Mouse (Mus musculus): ENCODE measurements at regions not wholly inside any gene's neighbourhood (a gene's known extent, or its start where the extent isn't known, plus 50 kb on each side); places are given as distances from the start of the nearest gene placed in this dataset.

DNA sequence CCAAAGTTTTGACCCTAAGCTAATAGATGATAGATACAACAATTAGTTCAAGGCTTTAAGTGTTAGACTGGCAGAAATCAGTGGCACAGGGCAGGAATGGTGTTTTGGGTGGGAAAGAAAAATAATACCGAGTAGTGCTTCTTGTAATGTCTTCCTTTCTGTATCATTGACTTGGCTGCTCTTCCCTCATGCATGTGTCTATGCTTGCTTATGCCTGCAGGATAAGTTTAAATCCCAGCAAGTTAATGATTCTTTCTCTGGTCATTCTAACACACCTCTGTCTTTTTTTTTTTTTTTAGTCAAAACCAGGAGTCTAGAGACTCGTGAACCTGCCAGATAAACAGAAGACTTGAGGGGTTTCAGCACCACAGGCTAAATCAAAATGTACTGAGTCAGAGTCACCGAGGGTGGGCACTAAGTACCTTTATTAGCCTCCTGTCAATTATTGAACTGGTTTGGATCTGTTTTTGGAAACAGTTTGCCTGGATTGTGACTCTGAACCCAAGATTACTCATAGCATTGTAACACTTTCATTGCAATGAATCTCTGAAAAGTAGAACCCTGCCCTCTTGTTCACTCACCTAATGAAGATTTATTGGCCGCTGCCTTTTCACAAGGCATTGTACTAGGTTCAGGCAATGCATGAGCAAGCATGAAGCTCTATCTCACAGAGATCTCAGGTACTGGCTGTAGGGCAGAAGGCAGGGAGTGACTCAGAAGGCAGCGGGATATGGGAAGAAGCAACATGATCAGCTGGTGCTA lies 374.8 kb upstream of the A1bg start:
- DNase-seq (ENCODE audit: low read depth, low spot score): no peak

DNA sequence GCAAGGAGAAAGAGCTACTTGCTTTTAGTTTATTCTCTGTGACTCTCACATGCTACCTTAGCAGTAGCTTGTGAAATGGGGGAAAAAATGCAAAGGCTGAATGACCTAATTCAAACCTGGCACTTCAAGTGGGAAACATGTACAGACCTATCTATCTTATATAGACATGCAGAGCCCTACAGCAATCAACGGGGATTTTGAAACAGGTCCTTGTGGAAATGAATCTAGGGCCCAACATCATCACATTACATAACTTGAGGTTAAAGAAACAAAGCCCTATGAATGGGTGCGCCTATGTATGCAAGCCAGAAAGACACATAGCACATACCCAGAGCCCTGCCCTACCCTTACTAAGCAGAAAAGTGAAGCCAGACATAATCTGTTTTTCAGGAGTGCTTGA lies 371.8 kb upstream of the A1bg start:
- DNase-seq (ENCODE audit: low read depth, low spot score): no peak

DNA sequence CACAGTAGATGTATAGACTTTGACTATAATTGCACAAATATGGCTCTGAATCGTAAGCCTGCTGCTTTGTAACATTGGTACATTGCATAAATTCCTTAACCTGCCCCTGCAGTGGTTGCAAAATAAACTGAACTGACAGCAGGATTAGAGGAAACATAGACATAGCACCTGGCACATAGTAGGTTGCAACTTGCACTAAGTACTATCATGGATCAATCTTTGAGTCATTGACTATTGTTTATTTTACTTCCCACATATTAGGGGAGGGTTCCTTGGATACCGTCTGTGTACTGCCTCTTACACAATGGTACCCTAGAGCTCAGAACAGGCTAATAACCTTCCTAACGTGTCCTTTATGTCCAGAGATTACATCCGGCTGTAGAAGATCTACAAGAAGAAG lies 371.3 kb upstream of the A1bg start:
- no peak for DNase-seq (ENCODE audit: low read depth, low spot score)

DNA sequence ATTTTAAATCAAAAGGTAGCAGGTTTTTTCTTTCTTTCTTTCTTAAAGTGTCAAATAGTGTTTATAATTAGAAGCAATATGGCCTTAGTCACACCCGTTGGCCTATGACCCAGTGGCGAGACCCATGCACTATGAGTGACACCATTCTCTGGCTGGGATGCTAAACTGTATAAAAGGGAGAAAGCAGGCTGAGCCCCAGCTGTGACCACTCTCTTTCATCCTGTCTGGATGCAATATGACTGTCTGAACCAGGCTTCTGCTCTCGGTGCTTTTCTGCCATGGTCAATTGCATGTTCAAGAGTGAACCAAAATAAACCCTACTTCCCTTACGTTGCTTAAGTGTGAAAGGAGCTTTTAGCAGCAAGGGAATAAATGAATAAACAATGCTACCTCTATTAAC lies 346.0 kb upstream of the A1bg start:
- no peak for DNase-seq (ENCODE audit: low read depth, low spot score)

DNA sequence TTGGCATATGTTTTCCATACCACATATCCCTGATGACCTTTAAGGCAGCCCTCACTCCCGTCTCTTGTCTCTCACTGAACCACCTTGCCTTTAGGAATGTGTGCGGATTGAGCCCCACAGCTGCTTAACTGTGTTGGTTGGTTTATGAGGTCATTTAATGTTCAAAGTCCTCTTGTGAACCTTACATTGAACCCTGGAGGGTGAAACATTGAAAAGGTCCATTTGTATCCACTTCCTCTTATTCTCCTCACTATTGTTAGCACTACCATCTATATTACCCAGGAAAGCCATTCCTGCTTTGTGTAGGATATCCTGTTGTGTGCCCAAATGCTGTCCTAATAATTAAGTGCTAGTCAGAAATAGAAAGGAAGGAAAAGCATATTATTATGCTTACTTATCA lies 336.2 kb upstream of the A1bg start:
- DNase-seq (ENCODE audit: low read depth, low spot score): no peak

DNA sequence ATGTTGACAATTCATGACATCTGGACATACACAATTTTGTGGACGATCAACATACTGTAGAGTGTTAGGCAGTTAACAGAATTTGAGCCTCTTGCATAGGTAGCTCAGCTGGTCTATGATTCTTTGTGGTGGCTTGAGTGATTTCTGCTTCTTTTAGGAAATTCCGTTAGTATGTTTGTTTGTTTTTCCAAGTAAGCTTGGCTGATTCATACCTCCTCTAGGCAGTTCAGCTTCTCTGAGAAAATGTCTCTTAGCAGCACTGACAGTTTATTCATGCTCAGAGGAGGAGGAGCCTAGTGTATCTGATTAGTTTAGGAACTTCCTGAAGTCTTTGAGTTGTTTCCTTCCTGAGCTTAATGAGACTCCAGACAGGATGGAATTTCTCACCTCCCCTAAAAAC lies 321.7 kb upstream of the A1bg start:
- DNase-seq (ENCODE audit: low read depth, low spot score): no peak

DNA sequence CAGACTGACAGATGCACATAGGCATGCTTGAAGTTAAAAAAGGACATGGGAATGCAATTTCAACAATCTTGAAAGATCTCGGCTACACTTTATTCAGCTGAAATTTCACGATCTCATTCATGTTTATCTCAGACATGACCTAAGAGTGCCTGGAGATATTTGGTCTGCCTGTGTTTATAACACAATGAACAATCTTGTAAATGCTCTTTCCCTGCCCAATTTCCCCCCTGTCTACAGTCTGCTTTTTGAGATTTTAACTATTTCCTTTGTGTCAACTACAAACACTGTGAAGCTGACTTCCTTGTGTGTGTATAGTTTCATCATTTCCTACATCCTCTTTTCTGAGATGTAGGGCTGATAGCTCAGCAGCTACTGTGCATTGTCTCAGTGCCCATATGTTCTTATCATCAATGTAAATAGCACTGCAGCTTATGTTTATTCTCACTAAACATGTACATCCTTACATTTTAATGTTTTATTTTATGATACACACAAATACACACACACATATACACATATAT lies 319.4 kb upstream of the A1bg start:
- DNase-seq (ENCODE audit: low read depth, low spot score): peak; percentile 8

DNA sequence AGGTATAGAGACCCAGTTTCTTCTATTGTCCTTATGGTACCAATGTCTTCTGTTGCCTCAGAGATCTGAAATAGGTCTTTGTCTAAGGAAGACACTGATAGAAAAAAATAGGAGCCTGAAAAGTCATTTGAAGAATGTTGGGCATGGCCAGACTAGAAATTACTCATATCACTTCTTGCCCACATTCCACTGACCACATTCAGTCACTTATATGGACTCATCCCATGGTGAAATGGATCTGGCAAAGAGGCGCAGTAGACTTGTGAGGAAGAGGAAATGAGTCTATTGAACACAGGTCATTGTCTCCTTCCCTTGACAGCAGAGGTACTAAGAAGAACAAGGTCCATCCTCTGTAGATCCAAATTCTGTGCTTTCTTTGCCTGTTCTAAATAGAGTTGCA lies 318.9 kb upstream of the A1bg start:
- DNase-seq (ENCODE audit: low read depth, low spot score): no peak

DNA sequence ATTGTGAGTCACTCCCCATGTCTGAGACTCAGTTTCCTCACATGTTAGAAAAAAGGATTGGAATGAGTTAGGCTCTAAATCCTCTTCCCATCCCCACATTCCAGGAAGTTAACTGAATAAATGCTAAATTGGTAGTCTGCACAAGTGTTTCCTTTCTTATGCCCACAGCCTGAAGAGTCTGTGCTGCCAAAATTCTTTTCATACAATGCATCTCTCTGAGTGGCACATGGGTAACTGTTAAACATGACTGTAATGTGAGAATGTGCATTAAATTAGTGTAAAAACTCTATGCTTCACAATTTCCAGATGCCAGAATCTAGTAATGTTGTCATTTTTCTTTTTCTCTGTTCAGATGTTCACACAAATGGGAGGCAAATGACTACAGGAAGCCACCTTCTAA lies 317.5 kb upstream of the A1bg start:
- no peak for DNase-seq (ENCODE audit: low read depth, low spot score)

DNA sequence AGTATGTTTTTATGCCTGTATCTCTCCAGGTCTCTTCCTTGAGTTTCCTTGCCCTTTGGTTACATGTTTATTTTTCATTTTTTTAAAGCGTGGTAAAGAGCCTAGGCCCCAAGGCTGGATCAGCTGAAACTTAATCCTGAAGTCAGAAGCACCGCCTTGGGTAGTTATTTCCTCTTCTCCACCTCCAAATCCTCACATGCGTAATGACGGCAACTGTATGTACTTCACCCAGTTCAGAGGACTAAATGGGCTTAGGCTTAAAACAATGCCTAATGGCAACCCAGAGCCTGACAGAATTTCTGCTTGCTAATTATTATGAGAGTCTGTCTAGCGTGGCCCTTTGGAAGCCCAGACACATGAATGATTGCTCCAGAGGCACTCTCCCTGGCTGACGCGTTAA lies 316.6 kb upstream of the A1bg start:
- no peak for DNase-seq (ENCODE audit: low read depth, low spot score)

DNA sequence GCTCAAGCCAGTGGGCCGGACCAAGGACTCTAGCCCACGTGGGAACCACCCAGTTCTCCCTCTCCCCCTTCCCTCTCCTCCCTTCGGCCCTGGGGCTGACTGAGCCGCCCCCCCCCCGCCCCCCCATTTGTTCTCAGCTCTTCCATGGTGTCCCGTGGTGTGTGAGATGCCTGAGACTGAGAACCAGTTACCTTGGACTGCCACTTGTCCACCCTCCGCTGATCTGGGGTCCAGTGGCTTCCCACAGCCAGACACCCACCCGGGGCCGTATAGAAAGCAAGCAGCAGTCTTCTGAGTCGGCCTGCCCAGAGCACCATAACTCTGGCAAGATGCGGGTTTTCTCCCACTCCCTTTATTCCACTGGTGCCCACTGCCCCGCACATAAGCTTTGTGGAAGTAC lies 316.2 kb upstream of the A1bg start:
- no peak for DNase-seq (ENCODE audit: low read depth, low spot score)

DNA sequence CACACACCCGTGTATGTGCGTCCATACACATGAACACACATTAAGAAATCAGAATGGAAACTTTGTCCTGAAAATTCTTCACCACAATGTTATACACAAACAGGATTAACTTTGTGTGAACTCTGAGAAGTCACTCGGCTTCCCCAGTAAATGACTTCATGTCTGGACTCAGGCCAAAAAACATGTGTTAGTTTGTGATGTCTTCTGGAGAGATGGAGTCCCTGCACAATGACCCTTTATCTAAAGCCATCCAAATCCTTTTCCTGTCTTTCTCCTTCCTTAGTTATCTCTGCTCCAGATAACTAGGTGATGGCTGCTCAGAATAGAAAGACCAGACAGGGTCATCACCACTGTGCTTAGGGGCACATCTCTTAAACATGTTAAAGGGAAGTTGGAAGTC lies 306.8 kb upstream of the A1bg start:
- DNase-seq (ENCODE audit: low read depth, low spot score): no peak

DNA sequence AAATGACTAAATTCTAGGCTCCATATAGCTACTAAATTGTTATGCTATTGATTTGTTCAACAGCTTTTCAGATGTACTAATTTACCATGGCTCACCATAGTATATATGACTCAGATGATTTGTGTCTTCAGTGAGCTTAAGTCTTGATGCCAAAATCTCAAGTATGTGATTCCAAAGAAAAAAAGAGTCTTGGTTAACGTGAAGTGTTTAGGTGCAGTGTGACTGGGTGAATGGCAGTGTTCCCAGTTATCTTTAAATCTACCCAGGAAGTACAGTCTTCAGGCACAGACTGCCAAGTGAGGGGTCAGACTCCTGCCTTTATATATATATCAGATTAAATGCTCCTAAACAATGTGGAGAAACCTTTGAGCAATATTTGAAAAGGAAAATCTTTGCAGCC lies 300.1 kb upstream of the A1bg start:
- DNase-seq (ENCODE audit: low read depth, low spot score): no peak

DNA sequence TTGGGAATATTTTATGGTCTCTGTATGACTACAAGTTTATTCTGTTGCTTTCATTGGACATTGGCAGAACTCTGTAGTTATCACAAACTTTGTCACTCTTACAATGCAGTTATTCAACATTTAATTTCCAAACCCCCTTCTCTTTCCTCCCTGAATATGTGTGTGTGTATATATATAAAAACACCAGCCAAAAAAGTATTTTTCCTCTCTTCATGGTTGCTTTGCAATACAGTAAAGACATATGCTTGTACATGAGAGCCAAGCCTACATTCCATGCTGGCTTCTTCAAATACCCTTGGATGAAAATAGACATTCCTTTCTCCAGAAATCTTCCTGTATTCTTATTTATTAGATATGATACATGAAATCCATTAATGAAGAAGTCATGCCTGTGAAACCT lies 287.3 kb upstream of the A1bg start:
- DNase-seq (ENCODE audit: low read depth, low spot score): no peak

DNA sequence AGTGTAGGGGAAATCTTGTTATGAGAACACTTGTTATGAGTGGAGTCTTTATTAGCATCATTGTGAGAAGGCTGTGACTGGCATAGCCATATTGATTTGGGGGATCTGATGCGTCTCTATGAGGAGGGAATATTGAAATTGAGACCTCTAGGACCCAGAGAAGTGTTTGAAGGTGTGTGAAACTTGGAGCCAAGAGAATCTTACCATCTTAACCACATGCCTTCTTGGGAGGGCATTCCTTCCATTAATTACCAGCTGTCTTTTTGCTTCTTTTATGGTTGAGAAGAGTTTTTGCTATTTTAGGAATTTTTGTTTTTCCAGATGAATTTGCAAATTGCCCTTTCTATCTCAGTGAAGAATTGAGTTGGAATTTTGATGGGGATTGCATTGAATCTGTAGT lies 267.2 kb upstream of the A1bg start:
- no peak for DNase-seq (ENCODE audit: low read depth, low spot score)

DNA sequence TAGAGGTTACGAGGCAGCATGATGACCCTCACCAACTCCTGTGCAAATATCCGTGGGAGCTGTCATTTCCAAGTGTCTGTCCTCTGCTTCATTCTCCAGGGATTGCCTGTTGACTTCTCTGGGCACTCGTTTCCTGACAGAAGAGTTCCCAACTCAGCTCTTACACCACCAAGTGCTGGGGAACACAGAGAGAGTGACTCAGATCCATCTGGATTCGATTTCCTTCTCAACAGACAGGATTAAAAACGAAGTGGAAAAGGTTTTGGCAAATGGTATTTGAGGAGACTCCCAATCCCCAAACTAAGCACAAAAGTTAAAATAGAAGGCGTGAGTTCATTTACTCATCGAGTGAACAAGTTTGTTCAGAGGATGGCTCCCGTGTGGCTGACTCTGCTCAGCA lies 266.7 kb upstream of the A1bg start:
- no peak for DNase-seq (ENCODE audit: low read depth, low spot score)

DNA sequence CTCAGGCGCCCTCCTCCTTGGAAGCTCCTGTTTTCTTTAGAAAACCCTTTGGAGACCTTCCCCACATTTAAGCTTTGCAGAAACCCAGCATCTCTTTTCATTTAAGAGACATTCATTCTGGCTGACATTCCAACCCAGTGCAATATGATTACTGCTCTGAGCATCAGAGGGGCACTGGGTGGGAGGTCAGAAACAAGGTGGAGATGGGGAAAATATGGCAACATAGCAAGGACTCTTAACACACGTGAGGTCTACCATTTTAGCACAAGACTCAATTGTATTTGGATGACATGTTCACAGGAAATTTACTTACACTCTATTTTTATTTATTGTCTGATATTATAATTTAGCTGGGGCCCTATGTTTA lies 261.8 kb upstream of the A1bg start:
- no peak for DNase-seq (ENCODE audit: low read depth, low spot score)

DNA sequence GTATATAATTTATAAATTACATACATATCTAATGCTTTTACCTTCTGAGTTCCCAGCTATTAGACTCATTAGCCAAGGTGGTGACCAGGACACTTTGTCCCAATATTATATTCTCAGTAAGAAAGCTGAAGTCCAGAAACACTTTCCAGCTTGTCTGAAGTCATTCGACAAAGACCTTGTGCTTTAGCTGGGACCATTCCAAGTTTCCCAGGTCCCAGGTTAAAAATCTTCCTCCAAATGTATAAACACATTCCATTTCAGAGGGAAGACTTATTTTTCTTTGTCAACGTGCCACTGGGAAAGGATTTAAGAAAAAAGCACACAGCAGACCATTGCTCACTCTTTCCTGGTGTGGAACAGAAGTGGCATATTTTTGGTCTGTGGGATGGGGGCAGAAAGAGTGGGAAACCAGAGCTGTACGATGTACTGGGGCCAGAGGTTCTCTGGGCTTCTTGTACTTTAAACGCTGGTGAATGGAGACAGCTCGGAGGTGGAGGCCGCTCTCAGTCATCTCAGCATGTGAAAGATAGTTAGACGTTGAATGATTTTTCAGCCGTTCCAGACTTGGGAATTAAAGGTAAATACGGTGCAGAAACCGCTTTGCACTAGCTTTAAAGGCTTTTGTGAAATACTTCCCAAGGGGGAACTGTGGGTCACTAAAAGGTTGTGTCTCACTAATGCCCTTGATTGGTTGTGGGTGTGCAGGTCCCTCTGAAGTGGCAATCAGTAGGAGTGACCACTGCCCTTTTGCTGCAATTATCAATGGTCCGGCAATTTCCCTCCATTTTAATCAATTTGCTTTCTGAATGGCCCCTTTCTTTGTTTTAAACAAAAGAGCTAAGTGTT lies 261.2 kb upstream of the A1bg start:
- DNase-seq (ENCODE audit: low read depth, low spot score): no peak

DNA sequence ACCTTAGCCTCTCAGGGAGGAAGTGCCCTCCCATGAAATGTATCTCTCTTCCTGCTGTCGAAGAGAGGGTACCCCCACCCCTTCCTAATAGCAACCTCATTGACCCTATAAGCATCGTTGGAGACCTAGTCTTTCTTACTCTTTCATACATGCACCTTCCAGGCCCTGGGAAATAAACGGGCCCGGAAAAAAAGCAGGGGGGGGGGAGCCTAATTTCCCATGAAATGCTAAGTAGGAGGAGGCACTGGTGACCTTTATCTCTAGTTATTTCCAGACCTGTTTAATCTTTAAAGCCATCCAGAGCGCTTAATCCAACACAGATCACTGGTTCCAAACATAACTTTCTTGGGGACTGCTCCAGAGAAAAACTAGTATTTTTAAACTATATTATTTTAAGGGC lies 260.5 kb upstream of the A1bg start:
- DNase-seq (ENCODE audit: low read depth, low spot score): no peak

DNA sequence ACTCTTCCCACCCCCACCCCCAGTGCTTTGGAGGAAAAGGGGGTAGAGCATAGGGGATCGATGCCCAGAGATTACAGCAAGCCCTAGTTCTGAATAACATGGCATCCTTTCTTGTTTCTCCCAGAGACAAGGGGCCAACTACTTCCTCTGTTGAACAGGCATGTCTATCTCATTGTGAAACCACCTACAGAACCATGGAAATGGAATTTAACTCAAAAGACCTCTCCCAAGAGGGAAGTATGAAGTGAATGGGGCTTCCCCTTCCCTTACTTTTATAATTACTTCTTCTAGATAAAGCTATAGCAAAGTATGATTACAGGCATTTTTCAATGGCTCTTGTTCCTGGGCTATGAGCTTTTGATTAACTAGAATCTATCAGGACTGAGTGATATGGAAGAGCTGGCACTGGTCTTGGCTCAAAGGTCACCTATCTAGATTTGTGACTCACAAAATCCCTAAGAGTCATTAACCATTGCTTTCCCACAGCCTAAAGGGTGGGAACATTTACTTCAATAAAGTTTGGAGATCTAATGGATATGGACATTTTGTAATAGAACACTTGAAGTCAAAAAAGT lies 246.1 kb upstream of the A1bg start:
- no peak for DNase-seq (ENCODE audit: low read depth, low spot score)

DNA sequence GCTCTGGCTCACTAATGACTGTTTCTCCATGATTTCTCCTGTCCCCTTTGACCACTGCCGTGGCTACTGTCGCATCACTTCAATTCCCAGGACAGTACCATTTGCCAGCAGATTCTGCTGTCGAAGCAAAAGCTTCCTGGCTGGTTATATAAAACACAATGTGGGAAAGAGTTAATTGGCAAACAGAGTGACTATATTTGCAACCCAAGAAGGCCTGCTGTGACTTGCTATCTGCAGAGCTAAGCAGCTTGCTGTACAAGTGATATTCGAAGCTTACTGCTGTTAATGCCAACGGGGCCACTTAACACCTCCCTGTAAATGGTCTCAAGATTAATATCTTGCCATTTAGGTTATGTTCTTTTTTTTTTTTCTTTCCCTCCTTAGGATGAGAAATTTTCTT lies 242.2 kb upstream of the A1bg start:
- no peak for DNase-seq (ENCODE audit: low read depth, low spot score)

DNA sequence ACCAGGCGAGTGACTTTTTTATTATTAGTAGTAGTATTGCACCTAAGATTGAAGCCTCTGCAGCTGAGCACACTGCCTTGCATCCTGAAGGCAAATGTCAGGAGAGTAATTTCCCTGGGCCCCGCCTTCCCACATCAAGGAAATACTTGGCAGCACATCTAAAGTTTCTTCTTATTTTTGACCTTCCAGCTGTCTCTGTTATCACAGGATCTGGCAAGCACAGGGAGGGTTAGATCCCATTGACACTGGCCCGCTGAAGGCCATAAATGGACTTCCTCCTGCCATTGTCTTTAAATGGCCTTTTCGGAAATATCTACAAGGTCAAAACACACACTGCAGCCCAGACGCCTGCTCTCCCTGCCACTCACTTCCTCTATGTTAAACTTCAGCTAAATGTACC lies 238.6 kb upstream of the A1bg start:
- no peak for DNase-seq (ENCODE audit: low read depth, low spot score)

DNA sequence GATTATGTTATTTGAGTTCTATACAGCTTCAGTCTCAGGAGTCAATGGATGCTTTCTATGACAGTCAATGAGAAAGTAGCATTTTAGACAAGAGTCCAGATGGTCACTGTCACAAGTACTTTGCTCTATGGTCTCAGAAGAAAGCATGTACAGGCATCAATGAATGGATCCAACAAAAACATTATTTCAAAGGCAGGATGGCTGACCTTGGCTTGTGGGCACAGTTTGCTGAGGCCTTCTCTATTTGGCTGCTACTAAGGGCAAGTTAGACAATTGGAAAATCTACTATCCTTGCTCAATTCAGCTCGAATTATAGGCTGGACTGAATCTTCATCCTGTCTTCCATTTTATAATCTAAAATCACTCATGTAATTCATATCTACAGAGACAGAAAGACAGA lies 237.9 kb upstream of the A1bg start:
- no peak for DNase-seq (ENCODE audit: low read depth, low spot score)

Data from CD4-positive, CD25-positive, alpha-beta regulatory T cell, adult 2 months (primary cell).